Mouse (Mus musculus) cerebellum, postnatal 14 days (tissue): Measurements from ENCODE around the gene Ccdc125.
A peak's percentile ranks its signal among the peaks of the same experiment; 100 is the strongest.

Source experiments
- DNase-seq, 2 experiments: peaks; one replicate each; pipeline ENCODE4 v3.0.0; 2021; ENCODE audit warnings: mixed read lengths in 2 of 2

Gene Ccdc125

DNA sequence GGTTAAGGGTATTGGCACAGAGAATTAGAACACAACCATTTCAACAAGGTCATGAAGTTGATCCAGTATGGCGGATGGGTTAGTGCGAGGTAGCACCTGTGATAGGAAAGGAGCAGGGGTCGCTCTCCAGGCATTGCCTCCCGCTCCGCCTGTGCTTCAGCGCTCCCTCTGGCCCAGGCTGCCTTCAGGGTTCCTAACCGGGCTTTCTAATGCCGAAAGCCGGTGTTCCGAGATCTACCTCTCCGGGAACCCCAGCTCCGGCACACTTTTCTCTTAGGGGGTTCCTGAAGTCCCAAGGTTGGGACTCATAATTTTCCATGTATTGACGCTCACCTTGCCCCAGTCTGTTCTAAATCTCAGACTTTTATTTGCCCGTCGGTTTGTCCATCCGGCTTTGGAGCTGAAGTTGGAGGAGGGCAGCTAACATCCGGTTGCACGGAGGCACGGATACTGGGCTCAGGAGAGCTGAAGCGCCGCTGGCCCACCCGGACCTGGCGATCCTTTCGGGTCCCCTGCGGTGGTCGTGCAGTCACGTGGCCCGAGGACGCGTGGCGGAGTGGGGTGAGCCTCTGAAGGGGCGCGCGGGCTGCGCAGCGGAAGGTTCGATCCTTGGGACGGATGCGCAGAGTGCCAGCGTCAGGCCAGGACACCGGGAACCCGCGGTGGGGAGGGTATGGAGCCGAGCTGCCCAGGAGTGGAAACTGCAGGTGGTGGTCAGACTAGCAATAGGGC is at the start of gene Ccdc125:
Gene Ccdc125 (plus strand): TSS at position 427 of the 732 bp plus-strand sequence.
- peak; percentile 28 to 38 for DNase-seq

DNA sequence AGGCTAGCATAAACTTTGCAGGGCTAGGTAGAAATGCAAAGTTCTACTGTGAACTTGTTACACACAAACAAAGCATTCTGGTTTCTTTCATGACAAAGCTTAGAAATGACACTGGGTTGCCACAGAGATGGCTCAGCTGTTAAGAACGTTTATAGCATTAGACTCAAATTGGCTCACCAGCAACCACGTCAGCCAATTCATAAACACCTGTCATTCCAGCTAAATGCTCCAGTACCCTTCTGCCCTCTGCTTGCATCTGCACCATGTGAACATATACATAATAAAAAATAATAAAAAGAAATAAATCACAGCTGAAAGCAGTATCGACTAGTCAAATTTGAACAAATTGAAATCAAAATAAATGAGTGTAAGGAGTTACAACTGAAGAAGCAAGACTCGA is 47.3 kb upstream of the Ccdc125 start:
- no peak for DNase-seq

DNA sequence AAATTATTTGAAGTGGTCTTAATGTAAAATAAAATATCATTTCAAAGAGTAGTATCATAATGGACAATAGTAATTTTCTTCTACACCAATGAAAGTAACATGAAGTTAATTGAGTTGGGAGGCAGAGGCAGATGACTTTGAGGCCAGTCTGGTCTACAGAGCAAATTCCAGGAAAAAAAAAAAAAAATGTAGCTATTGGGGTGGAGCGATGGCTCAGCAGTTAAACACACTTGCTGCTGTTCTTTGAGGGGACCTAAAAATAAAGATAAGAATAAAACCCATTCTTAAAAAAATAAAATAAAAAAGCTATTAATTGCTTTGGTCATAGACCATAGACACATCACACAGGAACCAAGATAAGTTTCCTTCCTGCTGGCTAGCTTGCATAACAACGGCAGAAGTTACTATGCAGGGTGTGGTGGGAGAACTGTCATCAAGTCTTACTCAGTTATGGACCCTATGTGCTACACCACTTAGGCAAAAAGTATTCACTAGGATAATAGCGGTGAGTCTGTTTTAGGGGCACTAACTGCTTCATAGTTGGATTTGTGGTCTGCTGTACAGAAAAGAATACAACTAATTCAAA is 35.3 kb upstream of the Ccdc125 start:
- no peak for DNase-seq

DNA sequence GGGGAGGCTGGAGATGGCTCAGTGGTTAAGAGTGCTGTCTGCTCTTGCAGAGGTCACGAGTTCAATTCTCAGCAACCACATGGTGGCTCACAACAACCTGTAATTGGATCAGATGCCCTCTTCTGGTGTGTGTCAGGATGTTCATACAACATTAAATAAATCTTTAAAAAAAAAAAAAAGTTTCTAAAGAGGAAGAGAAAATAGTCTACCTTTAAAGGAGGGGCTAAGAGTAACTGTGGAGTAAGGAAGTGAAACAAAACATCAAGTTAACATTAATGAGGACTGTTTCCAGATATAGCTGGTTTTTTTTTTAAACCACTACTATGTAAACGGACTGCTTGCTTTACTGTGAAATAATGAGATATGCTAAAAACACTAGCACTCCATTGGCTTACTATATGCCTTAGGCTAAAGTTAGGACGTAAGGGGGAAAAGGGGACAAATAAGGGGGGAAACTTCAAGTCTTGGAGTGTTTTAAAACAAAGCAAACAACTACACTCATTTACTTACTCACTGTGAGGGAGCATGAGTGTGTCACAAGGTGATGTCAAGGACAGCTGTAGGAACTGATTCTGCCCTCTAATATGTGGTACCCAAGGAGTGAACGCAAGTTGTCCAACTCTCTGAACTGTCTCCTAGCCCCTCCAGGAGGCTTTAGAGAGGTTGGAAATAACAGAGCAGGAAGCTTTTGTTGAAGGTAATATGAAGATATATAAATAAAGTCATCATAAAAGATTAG is 26.9 kb upstream of the Ccdc125 start:
- no peak for DNase-seq

DNA sequence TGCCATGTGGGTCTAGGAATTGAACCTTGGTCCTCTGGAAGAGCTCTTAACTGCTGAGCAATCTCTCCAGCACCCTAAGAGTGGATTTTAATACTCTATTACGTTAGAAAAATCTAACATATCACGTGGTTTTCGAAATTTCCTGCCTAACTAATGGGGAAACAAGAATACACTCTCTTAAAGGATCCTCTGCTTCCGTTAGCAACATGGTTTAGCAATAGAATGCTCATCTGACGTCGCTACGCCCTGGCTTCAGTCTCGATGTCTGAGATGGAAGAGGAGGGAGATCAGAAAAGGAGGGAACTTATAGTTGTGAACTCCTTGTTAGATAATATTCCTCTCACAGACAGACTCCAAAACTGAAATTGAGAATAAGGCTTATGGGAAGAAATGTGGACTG is 21.3 kb upstream of the Ccdc125 start:
- DNase-seq, result no peak

DNA sequence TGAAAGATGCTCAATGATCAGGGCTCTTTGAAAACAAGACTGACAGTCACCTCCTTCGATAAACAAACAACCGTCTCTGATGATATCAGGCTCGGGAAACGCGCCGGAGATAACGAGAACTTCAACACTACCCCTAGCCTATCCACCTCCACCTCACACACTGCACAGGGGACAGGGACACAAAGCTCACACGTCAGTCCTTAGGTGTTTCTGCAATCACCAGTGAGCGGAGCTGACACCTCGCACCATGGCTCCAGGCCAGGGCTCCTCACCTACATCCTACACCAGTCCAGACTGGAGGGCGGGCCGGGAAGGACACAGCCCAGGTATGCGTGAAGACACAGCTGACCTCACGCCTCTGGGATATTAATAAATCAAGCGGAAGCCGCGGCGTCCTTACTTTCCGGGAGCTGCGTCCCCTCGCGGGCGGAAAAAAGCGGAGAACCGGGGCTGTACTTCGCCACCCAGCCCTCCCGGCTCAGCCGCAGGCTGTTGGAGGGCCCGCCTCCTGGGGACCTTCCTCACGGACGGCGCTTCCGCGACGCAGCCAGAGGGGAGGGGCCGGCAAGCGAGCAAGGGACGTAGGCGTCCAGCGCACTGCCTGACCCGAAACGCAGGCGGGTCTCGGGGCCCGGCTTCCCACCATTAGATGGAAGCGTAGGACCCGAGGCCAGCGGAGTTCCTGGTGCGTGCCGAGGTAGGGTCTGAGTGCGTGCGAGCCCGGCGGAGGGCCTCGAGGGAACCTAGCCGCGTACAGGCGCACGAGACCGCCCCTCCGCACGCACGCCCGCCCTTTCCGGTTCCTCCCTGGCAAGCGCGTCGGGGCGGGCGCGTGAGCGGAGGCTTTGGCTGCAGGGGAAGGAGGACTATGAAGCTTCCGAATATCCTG is 18.7 kb upstream of the Ccdc125 start, which contains the start of the genes Ak6 and Rad17:
Gene Ak6 (plus strand): TSS at position 430 of the 889 bp plus-strand sequence.
Gene Rad17 (minus strand): TSS at position 502 of the 889 bp plus-strand sequence.
- peak; percentile 98 for DNase-seq

DNA sequence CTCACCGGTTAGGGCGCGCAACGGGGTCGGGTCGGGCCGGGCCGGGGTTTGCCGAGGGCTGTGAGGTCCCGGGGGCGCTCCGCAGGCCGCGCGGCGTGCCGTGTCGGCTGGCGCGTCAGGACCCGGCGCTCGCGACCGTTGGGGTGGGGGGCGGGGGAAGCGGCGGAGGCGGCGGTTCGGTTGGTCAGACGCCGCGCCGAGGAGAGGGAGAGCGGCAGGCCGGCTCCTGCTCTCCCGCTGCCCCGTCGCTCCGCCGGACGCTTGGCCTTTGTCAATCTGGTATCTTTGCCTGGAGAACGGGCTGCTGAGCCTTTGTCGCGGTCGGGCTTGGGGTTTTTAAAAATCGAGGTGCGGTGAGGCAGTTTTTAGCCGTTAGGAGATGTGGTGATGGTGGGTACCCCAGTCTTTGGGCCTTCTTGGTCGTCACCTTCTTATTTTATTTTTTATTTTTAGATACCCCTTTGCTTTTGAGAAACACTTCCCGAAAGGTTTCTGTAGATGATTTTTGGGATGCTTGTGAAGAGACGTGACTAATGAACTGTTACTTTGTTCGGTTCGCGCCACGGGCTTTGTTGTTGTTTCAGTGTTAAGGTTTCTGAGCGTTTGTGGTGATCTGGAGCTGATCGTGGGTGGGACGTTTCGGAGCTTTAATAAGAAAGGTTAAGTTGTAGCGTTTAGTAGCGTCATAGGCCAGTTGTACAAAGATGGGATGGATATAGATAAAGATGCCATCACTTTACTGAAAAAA is 17.9 kb upstream of the Ccdc125 start, which contains the start of gene Taf9:
Gene Taf9 (plus strand): TSS at position 141 of the 748 bp plus-strand sequence.
- DNase-seq, result no peak

DNA sequence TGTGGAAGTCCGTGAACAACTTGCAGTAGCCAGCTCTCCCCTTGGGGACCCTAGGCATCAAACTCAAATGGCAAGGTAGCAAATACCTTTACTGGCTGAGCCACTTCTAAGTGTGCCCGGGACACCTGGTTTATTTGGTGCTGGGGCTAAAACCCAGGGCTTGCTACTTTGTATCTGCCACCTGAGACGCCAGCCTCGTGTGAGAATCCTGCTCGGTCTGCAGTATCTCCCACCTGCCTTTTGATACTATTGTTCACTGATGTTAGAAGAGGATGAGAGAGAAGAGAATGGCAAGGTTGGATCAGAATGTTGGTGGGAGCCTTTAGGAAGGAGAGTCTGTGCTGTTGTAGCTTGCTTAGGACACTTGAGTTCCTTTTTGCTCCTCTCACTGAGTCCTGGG is 11.4 kb upstream of the Ccdc125 start:
- DNase-seq, result no peak

DNA sequence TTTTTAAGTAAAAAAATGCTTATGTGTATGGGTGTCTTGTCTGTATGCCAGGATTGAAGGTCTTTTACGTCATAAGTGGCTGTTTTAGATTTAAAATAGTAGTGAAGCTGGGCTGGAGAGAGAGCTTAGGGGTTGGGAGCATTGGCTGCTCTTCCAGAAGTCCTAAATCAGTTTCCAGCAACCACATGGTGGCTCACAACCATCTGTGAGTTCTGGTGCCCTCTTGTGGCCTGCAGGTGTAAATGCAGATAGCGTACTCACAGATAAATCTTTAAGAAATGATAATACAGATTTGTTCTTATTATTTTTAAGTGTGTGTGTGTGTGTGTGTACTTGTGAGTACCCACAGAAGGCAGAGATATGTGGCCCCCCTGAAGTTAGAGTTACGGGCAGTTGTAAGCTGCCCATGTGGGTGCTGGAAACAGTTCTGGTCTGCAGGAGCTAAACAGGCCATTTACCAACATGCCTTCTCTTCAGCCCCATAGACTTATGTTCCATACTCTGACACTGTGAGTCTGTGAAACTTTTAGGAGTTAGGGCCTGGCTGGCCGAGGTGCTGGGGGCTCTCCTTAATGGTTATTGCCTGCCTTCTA is 9.6 kb upstream of the Ccdc125 start:
- DNase-seq, result peak; percentile 74 to 79

DNA sequence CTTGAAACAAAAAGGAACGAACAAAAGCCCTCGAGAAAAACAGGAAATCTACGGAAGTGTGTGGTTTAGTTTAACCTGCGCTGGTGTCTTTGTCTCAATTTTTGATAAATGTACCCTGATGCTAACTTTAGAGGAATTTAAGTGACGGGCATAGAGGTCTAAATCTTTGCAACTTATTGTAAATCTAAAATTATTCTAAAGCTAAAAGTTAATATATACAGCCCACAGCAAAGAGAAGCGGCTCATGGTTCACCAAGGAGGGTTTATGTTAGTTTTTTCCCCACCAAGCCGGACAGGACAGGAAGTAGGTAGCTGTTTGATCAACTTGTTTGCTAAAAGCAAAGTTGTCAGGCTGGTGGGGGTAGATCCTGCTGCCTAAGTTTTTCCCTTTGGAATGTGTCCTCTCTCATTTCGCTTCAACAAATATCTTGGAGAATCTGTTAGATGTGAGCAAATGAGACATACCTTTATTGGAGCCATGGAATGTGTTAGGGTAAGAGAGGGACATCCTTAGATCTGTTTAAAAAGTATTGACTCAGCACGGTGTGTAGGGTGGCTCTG is 744 bp downstream of the Ccdc125 start:
- DNase-seq, result no peak

DNA sequence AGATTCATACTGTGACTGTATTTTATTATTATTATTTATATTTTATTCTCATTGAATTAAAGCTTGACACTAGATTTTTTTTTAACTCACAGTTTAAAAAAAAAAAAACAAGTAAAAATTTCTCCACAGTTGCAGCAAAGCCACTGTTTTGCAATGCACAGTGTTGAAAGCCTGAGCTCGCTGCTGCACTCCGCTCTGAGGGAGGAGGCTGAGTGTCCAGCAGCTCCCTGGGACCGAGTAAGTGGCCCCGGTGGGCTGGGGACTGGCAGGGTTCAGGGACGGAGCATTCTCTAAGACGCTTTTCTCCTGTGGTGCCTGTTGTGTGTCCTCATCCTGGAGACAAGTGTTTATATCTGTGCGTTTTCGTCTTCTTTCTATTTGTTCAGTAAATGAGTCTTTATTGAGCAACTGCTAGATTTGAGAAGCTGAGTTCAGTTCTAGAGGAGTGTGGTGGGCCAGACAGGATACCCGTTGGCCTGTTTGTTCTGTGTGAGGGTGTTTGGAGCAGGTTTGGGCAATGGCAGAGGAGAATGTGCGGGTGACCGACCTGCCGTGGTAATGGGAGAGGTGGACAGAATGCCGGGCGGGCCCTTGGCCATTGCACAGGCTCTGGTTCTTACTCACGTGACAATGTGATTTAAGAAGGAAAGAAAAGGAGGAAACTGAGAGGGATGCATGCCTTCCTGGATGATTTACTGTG is 6.6 kb downstream of the Ccdc125 start:
- no peak for DNase-seq

DNA sequence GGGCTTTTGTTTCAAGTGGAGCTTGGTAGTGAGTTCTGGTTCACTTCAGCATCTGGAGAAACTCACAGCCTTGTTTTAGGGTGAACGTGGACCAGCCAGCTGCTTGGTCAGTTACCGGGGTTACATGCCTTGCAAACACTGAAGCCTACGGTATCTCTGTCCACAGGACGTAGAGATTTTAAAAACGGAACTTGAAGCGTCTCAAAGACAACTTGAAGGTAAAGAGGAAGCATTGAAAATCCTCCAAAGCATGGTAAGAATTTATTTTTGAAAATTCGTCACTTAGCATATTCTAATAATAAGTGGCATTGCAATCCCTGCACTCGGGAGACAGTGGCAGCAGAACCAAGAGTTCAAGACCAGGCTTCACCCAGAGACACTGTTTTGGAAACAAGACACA is 12.1 kb downstream of the Ccdc125 start:
- DNase-seq, result no peak

DNA sequence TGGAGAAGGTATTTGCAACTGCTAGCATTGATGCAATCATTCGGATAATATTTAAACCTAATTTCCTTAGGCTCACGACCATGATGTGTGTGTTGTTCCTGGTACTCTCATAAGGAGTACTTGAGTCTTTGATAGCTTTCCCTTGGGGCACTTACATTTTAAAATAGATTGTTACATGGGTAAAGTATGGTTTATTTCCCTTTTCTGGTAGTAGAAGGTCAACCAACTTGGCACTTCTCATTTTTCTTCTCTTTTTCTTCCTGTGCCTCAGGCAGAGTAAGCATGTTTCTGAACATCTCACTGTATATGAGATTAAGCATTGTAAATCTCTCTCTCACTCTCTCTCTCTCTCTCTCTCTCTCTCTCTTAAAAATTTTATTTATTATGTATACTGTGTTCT is 13.3 kb downstream of the Ccdc125 start:
- DNase-seq, result no peak

DNA sequence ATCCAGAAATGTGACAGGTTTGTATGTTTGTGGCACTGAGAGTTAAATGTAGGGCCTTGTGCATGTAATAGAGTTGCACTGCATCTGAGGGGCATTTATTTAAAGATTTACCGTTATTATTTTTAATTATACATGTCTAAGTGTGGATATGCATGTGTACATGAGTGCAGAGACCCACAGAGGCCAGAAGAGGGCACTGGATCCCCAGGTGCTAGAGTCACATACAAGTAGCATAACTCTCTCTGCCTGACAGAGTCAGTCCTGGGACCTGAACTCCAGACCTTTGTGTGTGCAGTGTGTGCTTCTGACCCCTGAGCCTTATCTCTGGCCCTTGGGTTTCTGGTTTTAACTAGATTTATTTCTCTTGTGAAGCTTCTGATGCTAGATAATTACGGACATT is 14.8 kb downstream of the Ccdc125 start:
- no peak for DNase-seq

DNA sequence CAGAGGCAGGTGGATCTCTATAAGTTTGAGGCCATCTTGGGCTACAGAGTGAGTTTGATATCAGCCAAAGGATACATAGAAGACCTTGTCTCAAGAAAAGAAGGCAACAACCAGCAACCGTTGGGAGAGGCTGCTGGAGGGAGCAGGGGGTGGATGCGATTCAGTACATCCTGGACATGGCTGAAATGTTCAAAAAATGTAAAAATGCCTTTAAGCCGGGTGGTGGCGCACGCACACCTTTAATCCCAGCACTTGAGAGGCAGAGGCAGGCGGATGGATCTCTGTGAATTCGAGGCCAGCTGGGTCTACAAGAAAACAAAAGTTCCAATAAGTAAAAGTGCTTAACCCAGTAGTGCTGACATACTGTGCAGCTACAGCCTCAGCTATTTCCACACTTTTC is 18.0 kb downstream of the Ccdc125 start:
- DNase-seq, result no peak

DNA sequence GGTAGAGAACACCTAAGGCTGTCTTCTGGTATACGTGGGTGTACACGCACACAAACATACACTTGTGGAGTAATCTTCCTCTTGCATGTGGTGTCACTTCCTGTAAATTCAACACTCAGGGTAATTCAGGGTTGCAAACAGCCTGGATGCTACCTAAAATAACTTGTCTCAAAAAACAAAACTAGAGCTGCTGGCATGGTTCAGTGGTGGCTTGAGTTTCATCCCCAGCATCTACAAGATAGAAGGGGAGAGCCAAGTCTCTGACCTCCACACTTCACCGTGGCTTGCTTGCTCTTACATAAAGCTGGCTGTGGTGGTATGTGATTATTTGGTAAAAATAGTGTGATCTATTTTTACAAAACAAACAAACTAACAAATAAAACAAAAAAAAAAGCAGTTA is 28.0 kb downstream of the Ccdc125 start:
- no peak for DNase-seq

DNA sequence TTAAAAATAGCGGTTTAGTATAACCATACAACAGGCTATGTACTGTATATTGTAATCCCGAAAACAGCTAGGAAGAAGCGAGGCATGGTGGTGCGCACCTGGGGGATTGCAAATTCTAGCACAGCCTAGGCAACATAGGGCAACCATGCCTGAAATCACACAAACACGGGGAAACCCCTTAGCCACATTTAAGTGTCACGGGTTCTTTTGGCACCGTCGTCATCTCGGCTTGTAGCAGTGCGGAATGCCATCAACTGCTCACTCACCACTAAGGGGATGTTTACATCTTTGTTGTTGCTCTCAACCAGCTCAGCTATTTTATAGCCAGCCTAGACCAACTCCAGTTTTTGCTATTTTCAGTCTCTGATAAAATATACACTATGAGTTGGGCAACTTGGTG is 29.3 kb downstream of the Ccdc125 start:
- no peak for DNase-seq

DNA sequence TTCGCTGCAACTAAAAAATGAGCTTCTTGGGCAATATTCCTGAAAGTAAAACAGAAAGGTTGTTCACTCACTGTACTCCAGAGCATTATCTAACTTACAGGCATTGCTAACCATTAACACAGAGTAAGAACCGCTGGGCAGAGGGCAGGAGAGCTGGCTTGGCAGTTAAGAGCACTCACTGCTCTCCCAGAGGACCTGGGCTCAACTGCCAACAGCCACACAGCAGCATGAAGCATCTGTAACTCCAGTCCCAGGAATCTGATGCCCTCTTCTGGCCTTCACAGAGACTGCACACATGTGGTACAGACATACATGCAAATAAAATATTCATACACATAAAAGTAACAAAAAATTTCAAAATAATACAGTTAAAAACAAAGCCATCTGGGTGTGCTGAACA is 34.0 kb downstream of the Ccdc125 start:
- no peak for DNase-seq

DNA sequence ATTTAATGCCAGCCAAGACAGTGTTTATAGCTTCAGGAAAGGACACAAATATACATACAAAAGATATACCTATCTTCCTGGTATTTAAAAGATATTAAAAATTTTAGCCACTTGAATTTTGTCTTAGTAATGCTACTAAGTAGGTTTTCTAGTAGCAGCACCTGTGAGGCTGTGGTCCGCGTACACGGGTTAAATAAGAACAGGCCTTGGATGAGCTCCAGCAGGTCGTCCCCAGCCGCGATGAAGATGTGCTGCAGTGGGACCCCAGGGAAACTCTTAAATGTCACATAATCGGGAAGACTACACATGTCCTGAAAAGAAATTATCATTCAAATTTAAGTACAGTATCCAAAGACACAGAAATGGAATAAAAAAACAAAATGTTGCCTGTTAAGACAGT is 36.7 kb downstream of the Ccdc125 start:
- DNase-seq, result no peak

DNA sequence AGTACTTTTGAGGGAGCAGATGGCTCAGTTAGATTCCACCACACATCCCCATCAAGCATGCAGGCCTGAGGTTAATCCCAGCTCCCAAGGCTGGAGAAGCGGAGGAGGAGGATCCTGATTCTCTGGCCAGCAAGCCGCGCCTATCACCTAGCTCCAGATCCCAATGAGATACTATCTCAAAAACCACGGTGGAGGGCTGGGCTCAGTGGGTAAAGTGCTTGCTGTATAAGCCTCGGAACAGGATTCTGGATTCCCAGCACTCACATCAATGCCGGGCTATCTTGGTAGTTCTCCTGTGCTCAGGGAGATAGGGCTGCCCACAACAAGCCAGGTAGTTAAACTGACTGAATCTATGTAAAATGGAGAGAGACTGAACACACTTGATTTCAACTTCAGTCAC is 46.0 kb downstream of the Ccdc125 start:
- DNase-seq, result no peak

DNA sequence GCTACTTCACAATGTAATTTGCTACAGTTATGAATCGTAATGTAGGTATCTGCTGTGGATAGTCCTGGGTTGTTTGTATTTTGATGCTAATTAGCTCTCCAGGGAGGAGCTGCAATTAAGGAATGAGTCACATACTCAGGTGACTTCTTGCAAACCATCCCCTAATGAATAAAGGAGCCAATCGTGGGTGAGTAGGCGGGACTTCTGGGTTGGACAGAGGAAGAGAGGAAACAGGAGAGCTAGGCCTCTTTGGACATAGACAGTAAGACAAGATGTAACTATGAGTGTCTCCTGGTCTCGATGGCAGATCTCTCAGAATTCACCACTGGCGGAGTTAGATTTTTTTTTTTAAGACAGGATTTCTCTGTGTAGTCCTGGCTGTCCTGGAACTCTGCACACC is 52.1 kb downstream of the Ccdc125 start:
- DNase-seq, result no peak
